Mouse (Mus musculus) left cerebral cortex, adult 11 months (tissue): ENCODE measurements around the gene Acss3.

ENCODE experiments used
- DNase-seq: peaks from one replicate; pipeline ENCODE4 v3.0.0; 2022; ENCODE audit warnings: low spot score

Acss3 gene

DNA sequence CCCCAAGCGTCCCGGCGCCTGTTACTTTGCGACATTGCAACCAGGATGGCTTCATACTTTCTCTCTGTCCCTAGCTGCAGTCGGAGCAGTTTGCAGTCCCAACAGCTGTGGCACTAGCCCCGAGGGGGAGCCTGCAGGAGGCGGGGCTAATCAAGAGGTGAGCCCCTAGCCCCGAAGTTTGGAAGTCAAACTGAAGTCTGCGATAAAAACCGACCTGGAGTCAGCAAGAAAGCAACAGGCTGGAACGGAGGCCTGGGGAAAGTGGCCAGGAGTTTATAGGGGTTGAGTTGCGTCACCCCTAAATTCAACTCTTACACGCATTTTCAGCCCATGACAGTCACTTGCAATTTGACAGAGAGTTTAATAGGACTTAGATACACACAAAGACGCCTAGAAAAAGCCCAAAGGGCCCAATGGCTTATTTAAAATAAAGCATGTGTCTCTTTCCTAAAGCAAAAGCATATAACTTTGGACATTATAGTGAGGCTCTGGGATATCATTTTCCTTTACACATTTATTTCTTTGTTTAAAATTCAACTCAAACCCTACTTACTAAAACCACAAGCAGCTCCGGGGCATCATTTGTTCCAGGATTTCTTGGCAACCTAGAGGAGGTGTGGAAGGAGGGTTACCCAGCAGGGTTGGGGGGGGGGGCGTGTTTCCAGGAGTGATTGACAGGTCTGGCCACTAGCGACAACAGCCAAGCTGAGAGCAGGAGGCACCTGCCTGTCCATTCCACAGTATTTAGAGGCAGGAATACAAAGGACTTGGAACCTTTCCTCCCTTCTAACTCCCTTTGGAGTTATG lies at the start of gene Acss3:
TSS of gene Acss3 (minus strand) at position 140 of the 807 bp plus-strand sequence.
- no peak for DNase-seq

DNA sequence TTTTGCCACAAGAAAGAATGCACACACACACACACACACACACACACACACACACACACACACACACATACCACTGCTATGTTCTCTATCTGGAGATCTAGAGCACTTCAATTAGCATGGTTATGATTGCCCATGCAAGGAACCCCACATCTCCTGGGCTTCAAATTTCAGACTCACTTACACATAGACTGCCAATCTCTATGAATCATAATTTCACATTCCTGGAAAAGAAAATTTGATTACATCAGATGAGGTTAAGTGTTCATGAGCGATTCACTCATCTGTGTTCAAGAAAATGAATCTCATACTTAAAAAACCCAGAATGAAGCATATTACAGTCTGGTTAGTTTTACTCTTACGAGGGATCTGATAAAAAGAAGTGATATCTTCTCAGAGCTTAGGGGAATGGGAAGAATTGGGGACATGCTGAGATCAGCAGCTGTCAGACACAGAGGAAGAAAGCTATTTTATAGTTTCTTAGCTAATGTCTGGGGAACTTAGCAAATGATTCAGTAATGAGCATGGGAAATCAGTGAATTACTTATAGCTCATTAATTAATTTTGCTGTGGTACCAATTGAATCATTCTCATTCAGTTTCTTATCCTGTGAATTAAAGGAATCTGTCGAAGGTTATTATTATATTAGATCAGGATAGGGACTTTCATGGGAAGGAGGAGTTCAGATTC lies 48.7 kb upstream of the Acss3 start:
- DNase-seq = no peak

DNA sequence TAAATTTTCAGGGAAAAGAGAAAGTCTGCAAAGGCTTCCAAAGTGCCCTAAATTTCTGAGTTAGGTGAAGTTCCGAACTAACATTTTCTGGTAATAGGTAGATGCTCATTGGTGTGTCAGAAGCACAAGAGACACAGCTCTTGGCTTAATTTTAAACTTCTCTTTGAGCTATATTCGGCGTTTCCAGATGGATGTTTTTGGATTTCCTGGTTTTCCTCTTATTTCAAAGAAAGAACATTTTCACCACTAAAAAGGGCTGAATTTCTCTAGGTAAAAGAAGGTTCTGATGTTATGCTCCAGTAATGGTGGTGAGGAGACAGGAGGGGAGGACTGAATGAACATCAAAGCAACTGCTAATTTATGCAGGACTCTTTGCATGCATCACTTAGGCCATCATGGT lies 43.0 kb upstream of the Acss3 start:
- no peak for DNase-seq

DNA sequence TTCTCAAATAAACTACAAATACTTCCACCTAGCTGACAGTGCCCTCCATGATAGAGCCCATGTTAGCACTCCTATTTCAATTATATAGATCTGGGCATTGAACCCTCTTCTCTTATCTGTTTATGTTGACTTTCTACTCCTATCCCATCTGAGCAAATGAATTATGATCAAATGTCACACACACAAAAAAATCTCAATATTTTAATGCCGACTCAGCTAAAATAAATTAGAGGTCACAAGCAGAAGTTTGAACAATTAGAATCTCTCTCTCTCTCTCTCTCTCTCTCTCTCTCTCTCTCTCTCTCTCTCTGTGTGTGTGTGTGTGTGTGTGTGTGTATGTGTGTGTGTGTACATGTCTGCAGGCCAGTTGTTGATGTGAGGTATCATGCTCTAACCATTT lies 25.3 kb upstream of the Acss3 start:
- no peak for DNase-seq

DNA sequence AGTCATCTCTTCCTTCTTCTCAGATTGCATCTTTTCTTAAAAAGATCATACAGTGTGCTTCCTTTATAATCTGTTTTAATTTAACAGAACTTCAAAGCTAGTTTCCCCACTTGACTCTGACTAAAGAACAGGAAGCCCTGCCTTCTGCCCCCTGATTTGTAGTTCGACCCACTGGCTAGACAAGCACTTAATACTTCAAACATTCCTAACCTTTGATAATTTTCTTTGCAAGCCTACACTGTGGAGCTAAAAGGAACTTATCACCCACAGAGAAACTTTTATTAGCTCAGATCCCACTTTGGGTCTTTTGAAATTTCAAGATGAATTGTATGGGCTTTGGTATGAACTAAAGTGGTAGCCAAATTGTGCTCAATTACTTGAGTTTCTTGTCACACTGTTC lies 20.5 kb upstream of the Acss3 start:
- no peak for DNase-seq

DNA sequence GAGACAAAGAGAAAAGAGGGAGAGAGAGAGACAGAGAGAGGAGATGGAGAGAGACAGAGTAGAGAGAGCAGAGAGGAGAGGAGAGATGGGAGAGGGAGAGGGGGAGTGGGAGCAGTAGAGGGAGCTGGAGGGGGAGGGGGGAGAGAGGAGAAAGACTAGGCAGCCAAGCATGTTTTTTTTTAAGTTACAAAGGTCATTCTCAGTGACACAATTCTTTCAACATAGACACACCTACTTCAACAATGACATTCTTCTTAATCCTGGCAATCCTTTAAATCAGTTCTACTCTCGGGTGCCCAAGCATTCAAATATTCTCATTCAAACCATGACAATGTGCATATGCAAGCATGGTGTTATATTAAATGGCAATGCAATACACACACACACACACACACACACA lies 19.4 kb upstream of the Acss3 start:
- DNase-seq = no peak

DNA sequence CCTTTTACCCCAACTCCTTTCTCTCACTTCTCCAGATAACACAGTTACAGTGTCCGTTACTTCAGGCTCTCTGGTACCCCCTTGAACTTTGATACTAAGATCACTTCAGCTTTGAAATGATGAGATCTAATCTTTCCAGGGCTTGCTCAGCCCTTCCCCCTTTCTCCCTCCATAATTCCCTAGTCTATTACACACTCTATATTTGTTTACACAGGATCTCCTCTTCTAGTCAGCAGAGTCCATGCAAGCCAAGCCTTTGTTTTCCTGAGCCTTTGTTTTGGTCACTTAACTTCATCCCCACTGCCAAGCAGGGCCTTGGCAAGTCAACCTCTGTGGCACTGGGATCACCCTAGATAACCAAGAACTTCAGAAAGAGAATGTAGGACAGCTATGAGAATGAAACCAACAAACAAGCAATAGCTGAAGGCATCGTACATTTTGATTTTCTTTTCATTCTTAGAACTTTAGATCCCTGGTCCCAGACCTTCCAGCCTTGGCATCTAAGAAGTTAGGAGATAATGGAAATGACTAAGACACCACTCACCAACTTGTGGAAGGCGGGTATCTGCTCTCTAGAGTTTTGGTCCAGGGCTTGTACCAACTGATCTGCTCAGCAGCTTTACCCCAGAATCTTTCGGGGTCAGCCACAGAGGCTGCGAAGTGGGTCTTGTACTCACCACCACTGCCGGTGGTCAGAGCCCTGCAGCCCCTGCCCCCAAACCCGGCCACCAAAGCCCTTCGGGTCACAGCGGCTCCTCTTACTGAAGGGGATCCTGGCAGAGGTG lies 532 bp downstream of the Acss3 start:
- DNase-seq = no peak

DNA sequence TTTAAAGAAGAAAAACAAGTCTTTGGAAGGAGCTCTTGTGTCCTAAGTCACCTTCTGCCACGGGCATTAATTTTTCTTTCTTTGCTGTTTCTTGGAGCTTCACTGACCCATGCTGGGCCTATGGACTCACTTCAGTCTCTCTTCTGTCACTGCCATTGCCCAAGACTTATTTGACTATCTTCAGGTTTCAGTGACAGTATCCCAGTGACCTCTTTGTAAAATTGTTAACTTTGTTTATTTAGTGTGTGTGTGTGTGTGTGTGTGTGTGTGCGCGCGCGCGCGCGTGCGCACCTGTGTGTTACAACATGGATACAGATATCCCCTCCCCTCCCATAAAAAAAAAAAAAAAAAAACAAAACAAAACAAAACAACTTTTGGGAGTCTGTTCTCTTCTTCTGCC lies 2.2 kb downstream of the Acss3 start:
- no peak for DNase-seq

DNA sequence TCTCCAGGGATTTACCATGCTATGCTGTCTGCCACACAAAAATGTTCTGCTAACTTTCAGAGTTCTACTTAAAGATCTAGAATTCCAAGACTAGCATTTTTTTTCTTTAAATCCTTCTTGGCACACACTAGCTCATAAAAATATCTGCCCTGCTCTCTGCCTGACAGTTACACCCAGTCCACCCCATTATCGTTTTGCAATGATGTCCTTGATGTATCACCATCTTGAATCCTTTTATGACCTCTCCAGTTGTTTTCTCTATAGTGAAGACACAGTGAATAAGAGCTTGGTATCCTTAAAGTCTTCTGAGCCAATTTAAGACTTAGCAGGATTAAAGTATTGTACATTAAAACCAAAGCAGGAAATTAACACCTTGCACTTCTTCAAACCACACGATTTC lies 4.3 kb downstream of the Acss3 start:
- DNase-seq = no peak

DNA sequence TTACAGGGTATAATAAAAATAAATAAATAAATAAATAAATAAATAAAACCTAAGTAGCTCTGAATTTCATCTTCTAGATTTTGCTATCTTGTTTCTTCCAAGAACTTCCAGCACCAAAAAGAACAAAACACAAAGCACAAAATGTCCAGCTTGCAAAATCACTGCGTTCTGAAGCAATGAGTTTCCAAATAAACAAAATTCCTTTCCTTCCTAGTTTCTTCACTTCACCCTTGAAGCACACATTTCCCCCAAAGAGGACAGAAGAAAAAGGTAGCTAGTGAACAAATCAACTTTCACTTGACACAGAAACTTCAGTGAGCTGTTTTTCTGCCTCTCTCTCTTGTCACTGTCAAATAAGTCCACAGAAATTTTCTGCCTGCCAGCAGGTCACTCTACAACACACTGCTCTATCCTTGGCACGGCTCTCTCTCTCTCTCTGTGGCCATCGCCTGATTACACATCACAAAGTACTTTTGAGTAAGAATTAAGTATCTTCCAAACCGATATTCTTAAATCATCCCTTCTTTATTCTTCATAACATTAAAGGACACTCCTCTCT lies 6.7 kb downstream of the Acss3 start:
- no peak for DNase-seq

DNA sequence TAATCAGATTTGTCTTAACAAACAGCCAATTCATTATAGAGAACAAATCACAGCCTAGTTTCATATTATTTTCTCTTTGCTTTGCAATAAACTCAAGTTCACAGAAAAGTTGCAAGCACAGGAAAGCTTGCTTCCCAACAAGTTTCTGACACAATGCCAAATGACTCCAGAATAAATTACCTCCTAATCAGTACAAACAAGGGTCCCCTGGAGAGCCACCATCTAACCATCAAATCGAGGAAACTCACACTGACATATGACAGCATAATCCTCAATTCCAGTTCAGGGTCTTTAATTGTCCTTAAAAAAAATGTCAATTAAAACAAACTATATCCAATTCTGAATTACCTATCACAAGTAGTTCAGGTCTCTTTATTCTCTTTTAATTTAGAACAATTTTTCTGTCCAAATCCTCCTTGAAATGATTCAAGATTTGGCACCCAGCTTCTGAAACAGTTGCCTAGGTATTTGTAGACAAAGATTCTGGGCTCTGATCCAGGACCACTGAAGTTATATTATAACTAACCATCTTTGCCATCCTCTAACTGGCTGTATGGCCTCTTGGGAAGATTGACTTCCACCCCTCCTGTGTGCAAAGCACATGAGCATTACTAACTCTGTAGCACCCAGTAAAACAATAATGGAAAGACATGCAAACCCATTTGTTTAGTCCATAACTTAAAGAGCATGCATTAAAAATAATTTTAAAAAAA lies 7.4 kb downstream of the Acss3 start:
- no peak for DNase-seq

DNA sequence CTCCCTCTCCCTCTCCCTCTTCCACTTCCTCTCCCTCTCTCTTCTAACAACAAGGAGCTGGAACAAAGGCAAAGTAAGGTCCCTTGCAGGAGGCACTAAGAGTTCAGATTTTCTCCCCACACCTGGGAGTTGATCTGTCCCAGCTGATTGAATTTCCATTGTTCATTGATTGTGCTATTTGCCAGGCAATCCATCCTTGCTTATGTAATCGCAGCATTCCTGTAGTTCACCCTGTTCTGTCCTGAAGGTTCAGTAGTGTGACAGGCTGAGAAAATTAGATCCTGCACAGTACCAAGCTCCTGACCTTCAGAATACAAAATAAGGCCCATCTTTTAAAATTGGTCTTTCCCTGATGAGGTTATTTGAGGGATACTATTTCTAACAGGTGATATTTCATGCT lies 8.3 kb downstream of the Acss3 start:
- DNase-seq = no peak

DNA sequence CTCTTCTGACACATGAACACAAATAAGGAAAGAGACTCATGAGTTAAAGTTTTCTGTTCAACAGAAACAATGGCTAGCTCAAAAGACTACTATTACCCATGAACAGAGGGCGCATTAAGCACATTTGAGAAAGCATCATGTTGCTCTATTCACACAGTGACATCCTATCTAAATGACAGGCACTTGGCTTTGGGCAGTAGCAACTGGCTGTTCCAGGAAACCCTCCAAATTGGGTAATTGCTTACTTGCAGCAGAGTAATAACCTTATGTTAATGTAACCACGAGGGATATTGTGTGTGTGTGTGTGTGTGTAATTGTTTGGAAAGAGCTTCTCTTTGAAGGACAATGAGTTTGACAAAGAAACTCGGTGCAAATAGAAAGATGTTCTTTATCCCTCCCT lies 29.0 kb downstream of the Acss3 start:
- no peak for DNase-seq

DNA sequence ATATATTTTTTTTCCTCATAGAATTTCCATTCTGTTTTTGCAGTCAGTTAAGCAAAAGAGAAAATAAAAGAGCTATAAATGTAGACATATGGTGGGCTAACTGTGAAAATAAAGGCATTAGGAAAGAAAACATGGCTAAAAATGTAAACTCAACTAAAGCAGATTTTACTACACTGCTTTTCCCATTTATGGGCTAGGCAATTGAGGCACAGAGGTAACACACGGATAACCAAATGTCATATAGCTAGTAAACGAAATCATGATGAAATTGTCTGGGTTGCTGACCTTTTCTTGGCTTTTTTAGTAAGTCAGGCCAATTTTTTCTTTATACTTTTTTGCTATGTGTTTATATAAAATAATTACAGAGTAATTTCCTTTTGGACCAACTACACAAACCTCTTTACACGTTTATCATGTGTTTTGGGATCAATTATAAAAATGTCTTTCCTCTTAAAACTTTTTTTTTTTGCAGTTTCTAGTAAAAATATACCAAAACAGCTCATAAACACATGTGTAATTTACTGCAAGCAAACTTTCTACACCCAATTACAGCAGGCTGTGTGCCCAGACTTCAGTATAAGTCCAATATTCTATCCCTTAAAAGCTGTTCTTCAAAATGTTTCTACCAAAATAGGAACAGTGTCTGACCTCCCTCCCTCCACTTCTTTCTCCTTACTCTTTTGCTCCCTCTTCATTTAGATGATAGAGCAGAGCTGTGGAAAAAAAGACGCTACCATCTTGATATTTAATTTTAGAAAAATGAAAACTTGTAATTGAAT lies 69.4 kb downstream of the Acss3 start:
- no peak for DNase-seq

DNA sequence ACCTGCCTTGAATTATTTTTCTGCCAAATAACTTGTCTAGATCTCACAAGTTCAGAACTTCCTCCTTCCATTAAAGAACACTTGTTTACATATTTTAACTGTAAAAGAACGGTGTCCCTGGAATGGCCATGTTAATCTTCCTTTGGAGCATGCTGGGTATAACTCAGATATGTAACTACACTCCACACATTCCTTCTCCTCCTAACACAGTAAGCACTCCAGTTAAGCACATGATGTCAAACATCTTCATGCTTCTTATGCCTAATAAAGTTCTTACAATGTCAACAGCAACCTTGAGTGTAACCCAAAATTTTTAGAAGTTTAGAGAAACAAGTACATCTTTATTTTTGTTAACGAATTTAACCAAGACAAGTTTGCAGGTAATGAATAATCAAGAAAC lies 73.0 kb downstream of the Acss3 start:
- DNase-seq = no peak

DNA sequence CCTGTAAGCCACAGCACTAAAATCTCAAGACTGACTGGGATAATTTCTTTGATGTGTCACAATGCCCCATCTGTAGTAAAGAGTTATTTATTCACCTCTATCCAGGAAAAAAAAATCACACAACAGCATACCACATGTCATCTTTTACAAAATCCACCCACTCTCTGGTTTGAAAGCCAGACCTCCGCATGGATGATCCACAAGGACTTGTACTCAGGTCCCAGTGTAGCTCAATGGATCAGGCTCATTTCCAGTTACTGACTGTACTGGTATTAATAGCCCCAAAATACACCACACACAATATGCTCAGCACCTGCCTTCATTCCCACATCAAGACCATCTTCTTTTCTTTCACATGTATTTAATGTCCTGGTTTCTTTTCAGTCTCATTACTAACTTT lies 80.8 kb downstream of the Acss3 start:
- DNase-seq = no peak

DNA sequence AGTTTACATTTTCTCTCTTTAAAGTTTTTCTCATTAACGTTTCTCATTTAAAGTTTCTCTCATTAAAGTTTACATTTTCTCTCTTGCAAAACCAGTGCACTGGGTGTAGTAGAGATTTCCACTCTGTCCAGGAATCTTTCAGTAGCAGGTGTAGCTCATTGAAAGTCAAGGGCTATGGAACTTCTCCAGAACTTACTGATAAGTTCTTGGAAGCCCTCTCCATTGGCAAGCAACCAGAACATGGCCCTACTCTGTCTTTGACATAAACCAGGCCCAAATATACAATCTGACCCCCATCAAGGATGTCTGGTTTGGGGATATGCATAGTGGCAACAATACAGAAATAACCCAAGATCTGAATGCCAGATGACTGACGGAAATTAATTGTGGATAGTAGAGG lies 82.6 kb downstream of the Acss3 start:
- no peak for DNase-seq

DNA sequence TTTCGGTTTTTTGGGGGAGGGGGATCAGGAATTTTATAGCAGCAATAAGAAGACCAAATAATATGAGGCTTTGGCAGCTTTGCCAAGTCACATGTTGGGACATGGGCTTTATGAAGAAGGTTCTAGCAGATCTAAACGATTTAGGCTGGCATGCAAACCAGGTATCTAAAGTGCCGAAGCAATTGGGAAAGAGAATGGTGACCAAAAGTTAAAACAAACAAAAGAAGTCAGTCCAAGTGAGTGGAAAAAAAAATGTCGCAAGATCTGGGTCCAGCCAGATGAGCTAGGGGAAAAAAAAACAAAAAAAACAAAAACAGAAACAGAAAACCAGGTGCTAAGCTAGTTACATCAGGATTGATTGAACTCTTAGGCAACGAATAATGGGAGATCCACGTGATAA lies 83.1 kb downstream of the Acss3 start:
- no peak for DNase-seq

DNA sequence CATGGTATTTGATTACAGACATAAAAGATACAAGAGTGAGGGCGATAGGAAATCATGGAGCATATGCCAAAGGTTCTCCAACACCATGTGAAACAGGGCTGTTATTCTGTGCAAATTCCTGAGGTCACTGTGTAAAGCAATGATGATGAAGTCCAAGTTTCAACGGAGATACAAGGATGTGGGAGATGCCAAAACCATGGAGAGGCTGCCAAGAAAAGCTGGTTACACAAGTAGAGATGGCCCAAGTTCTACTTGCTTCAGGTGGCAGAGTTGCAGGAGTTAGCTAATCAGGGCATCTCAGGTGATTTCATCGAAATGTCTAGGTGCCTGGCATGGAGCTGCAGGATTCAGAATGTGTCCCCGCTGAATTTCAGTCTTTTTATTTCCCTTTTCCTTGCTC lies 84.3 kb downstream of the Acss3 start:
- no peak for DNase-seq

DNA sequence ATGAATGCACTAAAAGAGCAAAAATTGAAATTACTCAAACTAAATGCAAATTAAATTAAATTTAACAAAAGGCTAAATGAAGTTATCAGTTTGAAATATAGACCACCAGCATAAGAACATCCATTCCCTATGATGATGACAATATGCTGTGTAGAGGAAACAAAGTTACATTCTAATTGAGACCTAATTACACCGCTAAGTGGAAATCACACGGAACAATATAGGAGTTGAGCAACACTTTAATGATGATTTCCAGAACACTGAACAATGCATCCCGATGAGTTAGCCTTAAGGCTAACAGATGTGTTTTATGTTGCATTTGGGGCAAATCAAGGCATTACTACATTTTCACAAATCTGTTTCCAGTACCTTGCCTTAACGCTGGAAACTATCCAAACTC lies 99.2 kb downstream of the Acss3 start:
- DNase-seq = no peak

DNA sequence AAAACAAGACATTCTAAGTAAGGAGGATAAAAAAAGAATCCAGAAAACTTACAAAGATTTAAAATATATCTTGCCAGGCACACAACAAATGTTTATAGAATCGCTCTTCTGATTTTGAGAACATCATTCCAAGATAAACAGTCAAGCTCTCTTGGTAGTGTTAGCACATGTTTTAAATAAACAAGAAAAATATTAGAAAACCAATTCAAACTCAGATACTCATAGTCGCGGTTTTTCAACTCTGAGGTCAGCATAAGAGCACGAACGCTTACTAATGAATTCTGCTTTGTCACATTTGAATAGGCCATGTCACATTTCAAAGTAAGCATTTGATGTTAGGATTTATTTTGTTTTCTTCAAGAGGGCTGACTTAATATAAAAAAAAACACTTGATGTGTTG lies 102.3 kb downstream of the Acss3 start:
- no peak for DNase-seq
